Mouse (Mus musculus): ENCODE data around the gene Klk1b21. TPM values are rescaled to one million over a fixed set of nuclear protein-coding genes. Genes with fewer than 3 reads are reported as not detected.
"Not testable (repeated sequence)": the region's sequence is repeated elsewhere in the genome, so short reads cannot be mapped to it uniquely, and the experiment has no call there.

The Klk1b21 gene
- total RNA-seq (2021): not detected

- intact Hi-C loops (cut with DNase I): not testable (repeated sequence)
Measured at GRCm38 (mm10) chr7:44102028-44102427, at the start of gene Klk1b21. TSS of gene Klk1b21 (plus strand) at chr7:44102328.

DNA sequence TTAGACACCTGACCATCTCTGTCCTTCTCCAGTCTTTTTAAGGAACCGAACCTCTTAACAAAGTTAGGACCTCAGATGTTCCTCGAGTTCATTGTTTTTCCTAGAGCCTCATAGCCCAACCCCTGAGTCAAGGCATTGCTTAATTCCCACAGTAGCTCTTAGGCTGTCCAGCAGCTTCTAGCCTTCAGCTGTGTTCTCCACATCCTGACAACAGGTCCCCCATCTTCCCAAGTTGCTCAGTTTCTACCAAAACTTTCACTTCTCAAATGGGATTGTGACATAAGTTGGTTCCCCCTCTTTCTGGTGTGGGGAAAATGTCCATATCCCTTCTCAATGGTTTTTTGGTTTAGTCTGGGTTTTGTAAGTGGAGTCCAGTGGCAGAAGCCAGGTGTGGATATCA, 30.0 kb upstream of the Klk1b21 start:
- intact Hi-C loops (cut with DNase I): no loop called here
- DNase-seq: no peak

More at GRCm38 (mm10) chr7:44102028-44102427, at the start of gene Klk1b21:
- not testable (repeated sequence) for DNase-seq

DNA sequence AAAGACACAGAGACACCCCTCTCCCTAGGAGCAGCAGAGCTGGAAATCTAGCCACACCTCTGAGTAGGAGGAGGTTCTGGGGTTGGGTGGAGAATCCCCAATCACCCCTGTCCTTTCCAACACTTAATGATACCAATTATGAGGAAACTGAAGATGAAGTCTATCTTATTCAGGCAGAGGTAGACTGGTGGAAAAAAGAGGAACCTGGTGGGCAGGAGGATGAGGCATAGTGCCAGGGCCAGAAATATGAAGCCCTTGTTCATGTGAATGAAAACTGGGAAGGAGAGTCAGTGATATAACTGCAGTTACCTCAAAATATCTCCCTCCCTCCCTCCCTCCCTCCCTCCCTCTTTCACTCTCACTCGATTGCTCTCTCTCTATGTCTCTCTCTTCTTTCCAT, 24.4 kb upstream of the Klk1b21 start:
- no peak for DNase-seq
- intact Hi-C loops (cut with DNase I): no loop called here

- DNase-seq: no peak
- intact Hi-C loops (cut with DNase I): no loop called here
Measured at GRCm38 (mm10) chr7:44096111-44096510, 6.0 kb upstream of the Klk1b21 start.

GRCm38 (mm10) chr7:44112373-44112772, 10.2 kb downstream of the Klk1b21 start, which contains the start of gene Klk1b22:
TSS of gene Klk1b22 (plus strand) at chr7:44112673.
- intact Hi-C loops (cut with DNase I): no loop called here
- DNase-seq: no peak

DNA sequence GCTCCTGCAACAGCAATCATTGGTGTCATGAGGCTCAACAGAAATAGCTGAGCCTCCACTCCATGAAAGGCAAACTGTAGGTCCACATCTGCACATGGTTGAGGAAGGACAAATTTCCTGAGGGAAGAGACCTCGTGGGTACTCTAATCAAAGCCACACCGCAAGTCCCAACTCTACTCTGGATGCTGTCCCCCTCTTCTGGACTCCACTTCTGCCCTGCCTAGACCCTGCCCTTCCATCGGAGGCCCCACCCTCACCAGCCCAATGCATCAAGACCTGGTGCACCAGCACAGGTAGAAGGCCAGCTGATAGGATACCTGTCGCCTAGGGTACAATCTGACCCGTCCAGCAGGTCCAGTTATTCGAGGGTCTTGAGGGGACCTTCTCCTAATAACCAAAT, 21.3 kb downstream of the Klk1b21 start:
- intact Hi-C loops (cut with DNase I): no loop called here
- no peak for DNase-seq

DNA sequence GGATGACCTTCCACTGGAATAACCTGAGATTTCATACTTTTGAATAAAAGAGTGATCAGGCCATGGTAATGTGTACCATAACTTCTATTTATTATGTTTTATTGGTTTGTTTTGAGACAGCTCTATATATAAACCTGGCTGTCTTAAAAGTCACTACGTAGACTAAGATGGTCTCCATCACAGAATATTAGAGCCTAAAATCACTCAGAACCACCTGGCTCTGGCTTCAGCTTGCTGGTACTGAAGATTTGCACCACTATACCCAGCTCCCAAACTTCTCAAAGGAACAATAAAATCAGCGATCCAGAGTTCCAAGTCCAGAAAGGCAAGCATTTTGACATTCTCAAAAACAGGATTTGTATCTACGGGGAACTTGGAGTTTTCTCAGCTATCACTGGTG, 34.3 kb downstream of the Klk1b21 start, which contains the start of gene Klk1b16:
Gene Klk1b16, plus strand, starts transcription at position 301 of the 400 bp plus-strand sequence.
- intact Hi-C loops (cut with DNase I): no loop called here
- no peak for DNase-seq

Other genes with a start within 250 kb of the Klk1b21 start
- gene Klk4, start 221.2 kb upstream of the Klk1b21 start, total RNA-seq (2021): not detected
- gene Klk15, start 168.6 kb upstream of the Klk1b21 start, total RNA-seq (2021): not detected
- gene Klk1b8, start 151.7 kb upstream of the Klk1b21 start, total RNA-seq (2021): not detected
- gene Klk1b1, start 135.6 kb upstream of the Klk1b21 start, total RNA-seq (2021): not detected
- gene Klk1b9, start 126.3 kb upstream of the Klk1b21 start, total RNA-seq (2021): not detected
- gene Klk1b11, start 106.5 kb upstream of the Klk1b21 start, total RNA-seq (2021): not detected
- gene Klk1b26, start 90.2 kb upstream of the Klk1b21 start, total RNA-seq (2021): under 1 TPM; 0.38 to 0.72 TPM
- gene Klk1b27, start 50.0 kb upstream of the Klk1b21 start, total RNA-seq (2021): not detected
- not detected for gene Klk1b22, start 10.3 kb downstream of the Klk1b21 start, total RNA-seq (2021)
- not detected for gene Klk1b16, start 34.4 kb downstream of the Klk1b21 start, total RNA-seq (2021)
- gene Klk1b24, start 85.9 kb downstream of the Klk1b21 start, total RNA-seq (2021): not detected
- gene Klk1b3, start 95.9 kb downstream of the Klk1b21 start, total RNA-seq (2021): not detected
- not detected for gene Klk1b4, start 105.1 kb downstream of the Klk1b21 start, total RNA-seq (2021)
- gene Klk1b5, start 113.6 kb downstream of the Klk1b21 start, total RNA-seq (2021): not detected
- gene Klk1, start 123.0 kb downstream of the Klk1b21 start, total RNA-seq (2021): under 1 TPM in 1 of 2 experiments, not detected in 1; 0.33 TPM
- not detected for gene Gm36864, start 133.8 kb downstream of the Klk1b21 start, total RNA-seq (2021)
- under 1 TPM; 0.58 to 0.70 TPM for gene 1700028J19Rik, start 144.4 kb downstream of the Klk1b21 start, total RNA-seq (2021)
- 10 to 100 TPM; 11.2 to 19.7 TPM for gene 2410002F23Rik, start 144.4 kb downstream of the Klk1b21 start, total RNA-seq (2021)
- gene Acp4, start 155.1 kb downstream of the Klk1b21 start, total RNA-seq (2021): not detected
- gene Gm15517, start 159.1 kb downstream of the Klk1b21 start, total RNA-seq (2021): not detected
- under 1 TPM; 0.75 to 0.84 TPM for gene Clec11a, start 204.6 kb downstream of the Klk1b21 start, total RNA-seq (2021)
- 1 to 10 TPM in 1 of 2 experiments, under 1 TPM in 1; 1.00 to 1.5 TPM for gene Shank1, start 207.9 kb downstream of the Klk1b21 start, total RNA-seq (2021)